In genomic region chr13:64242721-64243120, GRCm38 (mm10) we compare ENCODE assay signal across 22 mouse cellular contexts. TPM values are rescaled to one million over a fixed set of nuclear protein-coding genes. Genes with fewer than 3 reads are reported as not detected.
DNase-seq lines count a peak whose midpoint lies in the region; ATAC-seq and TF ChIP-seq lines count a peak whose summit lies in the region.
"Had no signal": no experiment of that assay in that cellular context is flagged by ENCODE, and none has a peak within 500 bp of the region (broad histone marks: within the 10 kb centered on the region; RNA-seq: fewer than 3 reads in every experiment).

No protein-coding gene starts in this region.

- ATAC-seq in liver, embryonic 11.5 days (replicated peaks; ENCODE audit: low FRiP score), result no peak
- ATAC-seq in liver, embryonic 13.5 days (ENCODE audit: low read depth), result peak; percentile 31; the same call in 1 of the 2 replicates
- ATAC-seq in midbrain, embryonic 11.5 days (ENCODE audit: low FRiP score), result no peak
- ATAC-seq in midbrain, embryonic 15.5 days (replicated peaks), result no peak
- ATAC-seq: activated CD4-positive, CD25-positive, alpha-beta regulatory T cell, adult 4 months; CD4-positive, CD25-positive, alpha-beta regulatory T cell, adult 4 months; Patski had no signal

- DNase-seq in heart, adult 11 months, result peak; percentile 64
- no peak for DNase-seq in heart, postnatal 25 days (ENCODE audit: low spot score)
- peak; percentile 64 for DNase-seq in liver, adult 2 months (ENCODE audit: extremely low read depth, low read depth, low spot score)
- no peak for DNase-seq in liver, embryonic 11.5 days (ENCODE audit: low spot score)
- DNase-seq in liver, embryonic 13.5 days, result no peak
- DNase-seq in liver, result no peak
- peak; percentile 51 for DNase-seq in midbrain, embryonic 11.5 days (ENCODE audit: low spot score, missing footprints)
- DNase-seq: adrenal gland, adult 2 months; adrenal gland, adult 8-10 months; adrenal gland, postnatal 10 days; adrenal gland, postnatal 14 days; adrenal gland, postnatal 25 days; adrenal gland, postnatal 36 days; B cell, adult 2 months; cerebellum, adult 11 months; cerebellum, adult 11-12 months had no signal

- no peak overlapping the region for H3K4me2 ChIP-seq in liver, embryonic 11.5 days
- no peak overlapping the region for H3K4me2 ChIP-seq in liver, embryonic 13.5 days
- no peak overlapping the region for H3K4me2 ChIP-seq in midbrain, embryonic 11.5 days
- H3K4me2 ChIP-seq in midbrain, embryonic 15.5 days, result no peak overlapping the region

- H3K9me3 ChIP-seq in liver, embryonic 11.5 days (ENCODE audit: control insufficient read depth, low read length), result no peaks in the 10 kb centered on the region
- no peaks in the 10 kb centered on the region for H3K9me3 ChIP-seq in liver, embryonic 13.5 days (replicated peaks)
- H3K9me3 ChIP-seq in midbrain, embryonic 11.5 days (ENCODE audit: control insufficient read depth, low read length), result no peaks in the 10 kb centered on the region
- no peaks in the 10 kb centered on the region for H3K9me3 ChIP-seq in midbrain, embryonic 15.5 days
- H3K9me3 ChIP-seq: G1E had no signal

- H3K36me3 ChIP-seq in liver, adult 2 months (ENCODE audit: control insufficient read depth, insufficient read depth, low read length), result peaks cover 25% of the 10 kb centered on the region
- no peaks in the 10 kb centered on the region; the same call in 1 of the 2 replicates for H3K36me3 ChIP-seq in liver, embryonic 11.5 days (ENCODE audit: control insufficient read depth, insufficient read depth, low read length)
- H3K36me3 ChIP-seq in liver, embryonic 13.5 days, result no peaks in the 10 kb centered on the region; the same call in 1 of the 2 replicates
- no peaks in the 10 kb centered on the region for H3K36me3 ChIP-seq in midbrain, embryonic 11.5 days (ENCODE audit: control insufficient read depth, insufficient read depth, low read length)
- H3K36me3 ChIP-seq in midbrain, embryonic 15.5 days (replicated peaks), result no peaks in the 10 kb centered on the region
- H3K36me3 ChIP-seq: G1E had no signal

- no peak for TF ChIP-seq CTCF in liver, adult 2 months (IDR thresholded peaks at IDR 0.05; ENCODE audit: low read depth, low read length)

- no peak for TF ChIP-seq POLR2A in liver, adult 2 months (IDR thresholded peaks at IDR 0.05; ENCODE audit: extremely low read depth, insufficient read depth, low read length)

- H3K27me3 ChIP-seq in liver, adult 2 months (ENCODE audit: control insufficient read depth, insufficient read depth, low read length), result no peaks in the 10 kb centered on the region
- H3K27me3 ChIP-seq in liver, embryonic 11.5 days (replicated peaks; ENCODE audit: control insufficient read depth, insufficient read depth, low read length), result no peaks in the 10 kb centered on the region
- no peaks in the 10 kb centered on the region for H3K27me3 ChIP-seq in liver, embryonic 13.5 days
- no peaks in the 10 kb centered on the region for H3K27me3 ChIP-seq in midbrain, embryonic 11.5 days (ENCODE audit: control insufficient read depth, insufficient read depth, low read length)
- no peaks in the 10 kb centered on the region for H3K27me3 ChIP-seq in midbrain, embryonic 15.5 days (replicated peaks)
- H3K27me3 ChIP-seq: CH12.LX, Patski had no signal

- H3K9ac ChIP-seq in liver, adult 2 months (ENCODE audit: low read depth, low read length), result no peak overlapping the region
- no peak overlapping the region for H3K9ac ChIP-seq in liver, embryonic 11.5 days (ENCODE audit: low read depth, low read length)
- no peak overlapping the region for H3K9ac ChIP-seq in liver, embryonic 13.5 days
- no peak overlapping the region for H3K9ac ChIP-seq in midbrain, embryonic 11.5 days (ENCODE audit: low read length)
- no peak overlapping the region for H3K9ac ChIP-seq in midbrain, embryonic 15.5 days

- no peak overlapping the region for H3K4me3 ChIP-seq in liver, adult 2 months (ENCODE audit: insufficient read depth, low read depth, low read length)
- no peak overlapping the region for H3K4me3 ChIP-seq in liver, embryonic 11.5 days (ENCODE audit: low read depth, low read length)
- no peak overlapping the region for H3K4me3 ChIP-seq in liver, embryonic 13.5 days (replicated peaks)
- H3K4me3 ChIP-seq in midbrain, embryonic 11.5 days (ENCODE audit: low read depth, low read length), result no peak overlapping the region
- H3K4me3 ChIP-seq in midbrain, embryonic 15.5 days, result no peak overlapping the region

- peaks cover 3% of the 10 kb centered on the region; the same call in 1 of the 2 replicates for H3K79me2 ChIP-seq in liver, adult 2 months (ENCODE audit: control insufficient read depth, insufficient read depth, low read length)

- peak overlapping the region; percentile 59; the same call in 1 of the 2 replicates for H3K27ac ChIP-seq in liver, adult 2 months (replicated peaks; ENCODE audit: insufficient read depth, low read depth, low read length)
- no peak overlapping the region for H3K27ac ChIP-seq in liver, embryonic 11.5 days (ENCODE audit: low read depth, low read length)
- H3K27ac ChIP-seq in liver, embryonic 13.5 days, result no peak overlapping the region
- no peak overlapping the region for H3K27ac ChIP-seq in midbrain, embryonic 11.5 days (ENCODE audit: low read depth, low read length)
- no peak overlapping the region for H3K27ac ChIP-seq in midbrain, embryonic 15.5 days

- H3K4me1 ChIP-seq in liver, adult 2 months (ENCODE audit: control insufficient read depth, insufficient read depth, low read length), result peaks cover 17% of the 10 kb centered on the region
- peaks cover 7% of the 10 kb centered on the region; the same call in 1 of the 2 replicates for H3K4me1 ChIP-seq in liver, embryonic 11.5 days (replicated peaks; ENCODE audit: control insufficient read depth, insufficient read depth, low read length)
- peaks cover 24% of the 10 kb centered on the region for H3K4me1 ChIP-seq in liver, embryonic 13.5 days (replicated peaks)
- no peaks in the 10 kb centered on the region for H3K4me1 ChIP-seq in midbrain, embryonic 11.5 days (ENCODE audit: control insufficient read depth, insufficient read depth, low read length)
- H3K4me1 ChIP-seq in midbrain, embryonic 15.5 days, result no peaks in the 10 kb centered on the region

- intact Hi-C loops in heart, postnatal 25 days (cut with DNase I), result no loop called here

RNA-seq across cellular contexts. Expression of gene Cdc14b, which starts 32.4 kb away (rescaled TPM):
- 1 to 10 TPM; 7.0 to 9.0 TPM for total RNA-seq in heart, postnatal 25 days (2021)
- total RNA-seq in liver, adult 2 months (2014; rRNA removed), result 31.7 and 35.8 TPM in 2 replicates
- polyA plus RNA-seq in liver, adult 2 months (2012; rRNA removed), result 6.7 and 7.6 TPM in 2 replicates
- polyA plus RNA-seq in liver, embryonic 11.5 days (2014; fragmentation: Nextera tagmentation; extraction: Ambion mirVana), result 16.6 and 17.5 TPM in 2 replicates
- 6.9 and 8.9 TPM in 2 replicates for polyA plus RNA-seq in liver, embryonic 13.5 days (2015; fragmentation: Nextera tagmentation; extraction: Ambion mirVana)
- polyA plus RNA-seq in midbrain, embryonic 11.5 days (2014; fragmentation: Nextera tagmentation; extraction: Ambion mirVana), result 7.7 and 8.8 TPM in 2 replicates
- polyA plus RNA-seq in midbrain, embryonic 15.5 days (2015; fragmentation: Nextera tagmentation; extraction: Ambion mirVana), result 2.4 and 2.5 TPM in 2 replicates

Comparison
In these comparisons a context has a peak if more than half of its experiments do, and no peak if none do; other contexts are left out.
1. DNase-seq: peak in heart, adult 11 months (single experiment), liver, adult 2 months (single experiment) and midbrain, embryonic 11.5 days (single experiment); none in heart, postnatal 25 days (single experiment), liver, embryonic 11.5 days (single experiment), liver, embryonic 13.5 days (single experiment) and liver (single experiment).